Mouse (Mus musculus) limb, embryonic 13.5 days (tissue): ENCODE data around the gene Olfr1506. TPM values are rescaled to one million over a fixed set of nuclear protein-coding genes. Genes with fewer than 3 reads are reported as not detected.
"Not testable (repeated sequence)": the region's sequence is repeated elsewhere in the genome, so short reads cannot be mapped to it uniquely, and the experiment has no call there.

Source experiments
- ATAC-seq: fragments of 200-750 bp; cut with Nextera tagmentation; 2 replicates; pipeline ENCODE4 v1.8.0; 2017; ENCODE audit warnings: low read depth, moderate number of reproducible peaks, moderate TSS enrichment; ENCODE audit not compliant: low FRiP score
- H3K27ac ChIP-seq: fragments of 300-500 bp; sonication (generic); 2 replicates; pipeline ENCODE4 v1.5.1; 2015; ENCODE audit warnings: inconsistent platforms, mild to moderate bottlenecking, moderate library complexity
- H3K27me3 ChIP-seq: fragments of 300-500 bp; sonication (generic); 2 replicates; pipeline ENCODE4 v1.6.1; 2015; ENCODE audit warnings: mild to moderate bottlenecking, inconsistent platforms
- H3K36me3 ChIP-seq: fragments of 300-500 bp; sonication (generic); 2 replicates; pipeline ENCODE4 v1.6.1; 2015; ENCODE audit warnings: inconsistent platforms, mild to moderate bottlenecking, moderate library complexity
- H3K4me1 ChIP-seq: fragments of 300-500 bp; sonication (generic); 2 replicates; pipeline ENCODE4 v1.6.1; 2015; ENCODE audit warnings: inconsistent platforms
- H3K4me2 ChIP-seq: fragments of 300-500 bp; sonication (generic); replicated peaks from 2 replicates; pipeline ENCODE4 v1.6.1; 2015; ENCODE audit warnings: inconsistent platforms, mild to moderate bottlenecking, moderate library complexity
- H3K4me3 ChIP-seq: fragments of 300-500 bp; sonication (generic); 2 replicates; pipeline ENCODE4 v1.5.1; 2015; ENCODE audit warnings: moderate library complexity, mild to moderate bottlenecking, inconsistent platforms
- H3K9ac ChIP-seq: fragments of 300-500 bp; sonication (generic); 2 replicates; pipeline ENCODE4 v1.6.1; 2015; ENCODE audit warnings: mild to moderate bottlenecking, inconsistent platforms
- H3K9me3 ChIP-seq: fragments of 300-500 bp; sonication (generic); 2 replicates; pipeline ENCODE4 v1.6.1; 2016; ENCODE audit warnings: inconsistent platforms
- WGBS: fragments of 180-500 bp; shearing (Covaris S2); methylation state at CpG from one replicate; pipeline ENCODE4 v1.1.7; 2015; 5-methylcytosine and 5-hydroxymethylcytosine counted together
- polyA plus RNA-seq: library from polyadenylated mRNA; unstranded; fragments of >200 nt; fragmentation: Nextera tagmentation; extraction: Ambion mirVana; gene quantifications from 2 replicates; pipeline ENCODE4 v1.2.1, GENCODE M21; 2015

Gene Olfr1506
- polyA plus RNA-seq: not detected in 2 replicates

DNA sequence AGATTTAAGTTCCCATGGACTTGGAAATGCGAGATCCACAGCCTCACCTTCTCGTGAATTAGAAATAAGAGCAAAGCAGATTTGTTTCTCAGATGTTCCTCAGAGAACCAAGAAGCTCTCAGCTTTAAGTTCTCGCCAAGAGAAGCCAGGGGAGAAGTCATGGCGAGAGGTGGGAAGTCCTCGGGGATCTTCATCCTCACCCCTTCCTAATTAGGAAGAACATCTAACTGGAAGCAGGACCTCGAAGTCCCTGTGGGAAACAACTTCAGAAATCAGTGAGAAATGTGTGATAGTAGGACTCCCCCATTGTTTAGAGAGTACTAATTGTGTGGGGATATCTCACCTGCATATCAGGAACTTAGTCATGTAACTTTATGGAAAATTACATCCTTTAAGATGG is at the start of gene Olfr1506:
Olfr1506 (minus strand) TSS at position 101 of the 400 bp plus-strand sequence.
- H3K9me3 ChIP-seq: not testable (repeated sequence)

GRCm38 (mm10) chr2:90270932-90271331 is 46.6 kb upstream of the Olfr1506 start, which contains the start of gene Olfr1271:
Gene Olfr1271 (minus strand): TSS chr2:90271032.
- H3K27ac ChIP-seq: no peak within 1 kb of the TSS
- no peak within 1 kb of the TSS for H3K4me3 ChIP-seq
- no peak for ATAC-seq
- H3K4me1 ChIP-seq: no peaks in the 10 kb centered on the region
- no peaks in the 10 kb centered on the region for H3K9me3 ChIP-seq
- H3K27me3 ChIP-seq: no peaks in the 10 kb centered on the region
- H3K4me2 ChIP-seq: no peak within 1 kb of the TSS
- H3K36me3 ChIP-seq: no peaks in the 10 kb centered on the region
- whole genome bisulfite sequencing: 83% methylated on average over 2 of the region's 2 CpGs
- H3K9ac ChIP-seq: no peak within 1 kb of the TSS

More for the DNA sequence above, at the start of gene Olfr1506:
- WGBS: no CpG with 5 or more reads among the region's 6 CpGs
- H3K4me3 ChIP-seq, H3K36me3 ChIP-seq, H3K9ac ChIP-seq, H3K4me2 ChIP-seq, H3K27me3 ChIP-seq, H3K4me1 ChIP-seq, H3K27ac ChIP-seq, ATAC-seq: not testable (repeated sequence)

DNA sequence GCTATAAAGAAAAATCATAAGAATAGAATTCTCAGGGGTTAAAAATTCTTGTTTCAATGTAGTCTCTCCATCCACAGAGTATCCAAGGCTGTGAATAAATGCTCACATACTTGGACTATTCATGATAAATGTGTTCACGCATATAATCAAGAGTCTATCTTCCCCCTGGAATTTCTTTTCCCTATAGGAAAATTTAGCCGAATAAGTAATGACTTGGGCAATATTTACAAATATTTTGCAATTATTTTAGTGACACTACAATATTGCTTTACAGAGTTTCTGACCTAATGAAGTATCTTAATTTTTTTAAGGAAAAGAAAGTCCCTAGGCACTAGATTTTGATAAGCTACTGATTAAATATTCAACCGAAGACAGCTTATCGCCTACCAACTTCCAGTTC is 33.2 kb upstream of the Olfr1506 start, which contains the start of gene Olfr142:
Olfr142 (minus strand) TSS at position 101 of the 400 bp plus-strand sequence.
- H3K4me2 ChIP-seq: no peak within 1 kb of the TSS
- ATAC-seq: no peak
- WGBS: 91% methylated on average over 4 of the region's 4 CpGs

GRCm38 (mm10) chr2:90199606-90200005 is 24.7 kb downstream of the Olfr1506 start:
- H3K9me3 ChIP-seq, H3K4me2 ChIP-seq, H3K4me1 ChIP-seq, ATAC-seq, H3K9ac ChIP-seq, H3K27ac ChIP-seq, H3K4me3 ChIP-seq, H3K36me3 ChIP-seq, H3K27me3 ChIP-seq: not testable (repeated sequence)
- no CpG with 5 or more reads among the region's 4 CpGs for WGBS

More for the DNA sequence above, 33.2 kb upstream of the Olfr1506 start, which contains the start of gene Olfr142:
- no peaks in the 10 kb centered on the region for H3K36me3 ChIP-seq
- no peaks in the 10 kb centered on the region for H3K4me1 ChIP-seq
- H3K4me3 ChIP-seq: no peak within 1 kb of the TSS
- H3K9ac ChIP-seq: no peak within 1 kb of the TSS
- no peak within 1 kb of the TSS for H3K27ac ChIP-seq
- no peaks in the 10 kb centered on the region for H3K27me3 ChIP-seq
- no peaks in the 10 kb centered on the region for H3K9me3 ChIP-seq

- not testable (repeated sequence) for H3K9me3 ChIP-seq, H3K36me3 ChIP-seq, H3K9ac ChIP-seq, H3K4me3 ChIP-seq, H3K27me3 ChIP-seq, H3K4me1 ChIP-seq, ATAC-seq, H3K4me2 ChIP-seq, H3K27ac ChIP-seq
- no CpG with 5 or more reads among the region's 6 CpGs for WGBS
These were observed 29.0 kb downstream of the Olfr1506 start for GRCm38 (mm10) chr2:90195285-90195684.

DNA sequence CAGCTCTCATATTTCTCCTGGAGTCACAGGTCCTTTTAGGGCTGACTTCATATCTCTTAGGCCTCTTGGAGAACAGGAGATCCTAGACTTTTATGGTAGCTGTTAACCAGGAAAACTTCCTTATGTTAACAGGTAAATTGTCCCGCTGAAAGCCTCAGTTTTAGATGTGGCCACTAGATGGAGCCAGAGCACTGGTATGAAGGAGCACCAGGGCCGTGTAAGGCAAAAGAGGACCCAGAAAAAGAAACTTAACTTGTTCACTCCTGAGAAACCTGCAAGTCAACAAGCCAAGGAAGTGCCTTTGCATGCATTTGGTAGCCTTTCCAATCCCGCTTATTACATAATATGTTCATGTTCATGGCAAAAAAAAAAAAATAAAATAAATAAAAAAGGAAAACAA is 29.5 kb downstream of the Olfr1506 start:
- H3K4me2 ChIP-seq, H3K27ac ChIP-seq, H3K4me3 ChIP-seq, H3K36me3 ChIP-seq, ATAC-seq, H3K9me3 ChIP-seq, H3K27me3 ChIP-seq, H3K4me1 ChIP-seq, H3K9ac ChIP-seq: not testable (repeated sequence)
- no CpG with 5 or more reads among the region's 3 CpGs for WGBS

DNA sequence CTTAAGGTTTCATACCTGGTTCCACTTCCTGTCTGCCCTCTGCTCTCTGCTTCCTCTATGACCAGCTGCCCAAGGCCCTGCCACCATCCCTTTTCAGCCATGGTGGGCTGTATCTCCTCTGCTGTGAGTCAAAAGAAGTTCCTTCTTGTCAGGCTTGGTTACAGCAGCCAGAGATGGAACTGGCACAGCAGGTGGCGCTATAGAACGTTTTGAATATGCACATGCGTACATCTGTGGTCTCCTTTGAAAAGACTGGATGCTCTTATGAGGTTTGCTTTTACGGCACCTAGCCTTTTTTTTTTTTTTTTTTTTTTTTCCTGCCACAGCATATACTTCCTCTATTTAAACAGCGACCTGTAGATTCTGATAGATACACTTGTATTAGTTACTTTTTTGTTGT is 37.2 kb downstream of the Olfr1506 start:
- H3K36me3 ChIP-seq, H3K9ac ChIP-seq, H3K27me3 ChIP-seq, H3K27ac ChIP-seq, H3K4me1 ChIP-seq, ATAC-seq, H3K4me3 ChIP-seq, H3K4me2 ChIP-seq, H3K9me3 ChIP-seq: not testable (repeated sequence)
- no CpG with 5 or more reads among the region's 5 CpGs for WGBS

DNA sequence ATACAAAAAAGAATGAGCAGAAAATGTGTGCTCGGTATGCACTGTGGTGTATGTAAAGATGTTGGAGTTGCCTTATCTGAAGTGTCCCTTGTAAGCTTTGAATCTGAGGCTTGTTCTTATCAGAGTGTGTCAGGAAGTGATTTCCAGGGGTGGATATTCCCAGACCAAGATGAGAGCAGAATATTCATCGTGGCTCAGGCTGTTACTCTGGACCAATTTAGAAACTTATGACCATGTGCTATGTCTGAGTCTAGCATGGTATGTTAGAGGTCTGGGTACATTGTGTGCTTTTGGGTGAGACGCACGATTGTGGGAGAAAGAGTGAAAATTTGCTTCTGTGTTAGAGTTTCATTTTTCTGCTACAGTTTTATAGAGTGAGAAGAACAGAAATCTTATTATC is 38.2 kb downstream of the Olfr1506 start:
- not testable (repeated sequence) for H3K9me3 ChIP-seq, H3K27ac ChIP-seq, H3K9ac ChIP-seq, ATAC-seq, H3K4me2 ChIP-seq, H3K4me1 ChIP-seq, H3K27me3 ChIP-seq, H3K4me3 ChIP-seq, H3K36me3 ChIP-seq
- WGBS: no CpG with 5 or more reads among the region's 4 CpGs

Other genes with a start within 250 kb of the Olfr1506 start
- gene Olfr1261, start 233.3 kb downstream of the Olfr1506 start, polyA plus RNA-seq: not detected in 2 replicates
- gene Olfr1262, start 224.3 kb downstream of the Olfr1506 start, polyA plus RNA-seq: not detected in 2 replicates
- gene Olfr1263, start 212.4 kb downstream of the Olfr1506 start, polyA plus RNA-seq: not detected in 2 replicates
- not detected in 2 replicates for gene Olfr1264, start 198.9 kb downstream of the Olfr1506 start, polyA plus RNA-seq
- gene Olfr1265, start 189.2 kb downstream of the Olfr1506 start, polyA plus RNA-seq: not detected in 2 replicates
- gene Olfr140, start 160.9 kb downstream of the Olfr1506 start, polyA plus RNA-seq: not detected in 2 replicates
- not detected in 2 replicates for gene Olfr1269, start 103.1 kb downstream of the Olfr1506 start, polyA plus RNA-seq
- not detected in 2 replicates for gene Olfr32, start 82.2 kb downstream of the Olfr1506 start, polyA plus RNA-seq
- gene Olfr1270, start 71.4 kb downstream of the Olfr1506 start, polyA plus RNA-seq: not detected in 2 replicates
- not detected in 2 replicates for gene Olfr142, start 33.1 kb upstream of the Olfr1506 start, polyA plus RNA-seq
- not detected in 2 replicates for gene Olfr1271, start 46.5 kb upstream of the Olfr1506 start, polyA plus RNA-seq
- not detected in 2 replicates for gene Olfr1272, start 68.3 kb upstream of the Olfr1506 start, polyA plus RNA-seq
- gene Gm13769, start 97.7 kb upstream of the Olfr1506 start, polyA plus RNA-seq: not detected in 2 replicates
- not detected in 2 replicates for gene Olfr1274-ps, start 174.2 kb upstream of the Olfr1506 start, polyA plus RNA-seq